Mouse (Mus musculus): ENCODE results near the gene Runx2. TPM values are rescaled to one million over a fixed set of nuclear protein-coding genes. Genes with fewer than 3 reads are reported as not detected.
A peak's percentile ranks its signal among the peaks of the same experiment; 100 is the strongest.

Runx2 gene
- 0.21 and 0.25 TPM in 2 replicates for polyA plus RNA-seq (2015; fragmentation: Nextera tagmentation; extraction: Ambion mirVana)

DNA sequence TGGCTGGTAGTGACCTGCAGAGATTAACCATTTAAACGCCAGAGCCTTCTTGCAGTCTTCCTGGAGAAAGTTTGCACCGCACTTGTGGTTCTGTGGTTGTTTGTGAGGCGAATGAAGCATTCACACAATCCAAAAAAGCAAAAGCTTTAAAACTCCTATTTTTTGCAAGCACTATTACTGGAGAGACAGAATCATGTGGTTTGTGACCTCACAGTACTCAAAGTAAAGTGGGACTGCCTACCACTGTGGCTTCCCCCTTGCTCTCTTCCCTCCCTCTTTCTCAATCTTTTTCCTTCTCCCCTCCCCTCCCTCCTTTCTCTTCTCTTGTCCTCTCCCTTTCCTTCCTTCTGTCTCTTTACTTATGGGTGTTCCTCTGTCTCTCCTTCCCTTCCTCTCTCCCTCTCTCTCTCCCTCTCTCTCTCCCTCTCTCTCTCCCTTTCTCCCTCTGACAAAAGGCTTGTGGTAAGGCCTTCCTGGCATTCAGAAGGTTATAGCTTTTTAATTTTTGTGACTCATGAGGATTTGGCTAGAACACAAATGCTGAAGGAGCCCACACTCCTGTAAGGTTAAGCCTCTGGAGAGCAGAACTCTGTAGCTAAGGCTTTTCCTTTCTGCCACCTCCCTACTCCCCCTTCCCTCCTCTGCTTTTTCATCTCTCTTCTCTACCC, at the start of gene Runx2:
Gene Runx2 (minus strand): TSS at position 290 of the 668 bp plus-strand sequence.
- no peaks in the 10 kb centered on the region for H3K9me3 ChIP-seq (replicated peaks; ENCODE audit: control insufficient read depth, low read length)
- no peaks in the 10 kb centered on the region for H3K36me3 ChIP-seq (ENCODE audit: control insufficient read depth, insufficient read depth)
- ATAC-seq (replicated peaks; ENCODE audit: extremely low read depth, insufficient read depth, low FRiP score): no peak
- no peak within 1 kb of the TSS for H3K9ac ChIP-seq (ENCODE audit: low read length)
- H3K27me3 ChIP-seq (ENCODE audit: control insufficient read depth, insufficient read depth, low read length): no peaks in the 10 kb centered on the region; the same call in 1 of the 2 replicates
- no peak within 1 kb of the TSS for H3K27ac ChIP-seq (ENCODE audit: low read length)
- 53% methylated on average over 3 of the region's 3 CpGs for WGBS
- 0 out of 2 replicates have a peak within 1 kb of the TSS, but pooled peaks have one; percentile 26 for H3K4me2 ChIP-seq (ENCODE audit: low read depth, low read length)
- H3K4me1 ChIP-seq (ENCODE audit: control insufficient read depth, insufficient read depth, low read length): no peaks in the 10 kb centered on the region
- no peak within 1 kb of the TSS for H3K4me3 ChIP-seq (ENCODE audit: low read length)

DNA sequence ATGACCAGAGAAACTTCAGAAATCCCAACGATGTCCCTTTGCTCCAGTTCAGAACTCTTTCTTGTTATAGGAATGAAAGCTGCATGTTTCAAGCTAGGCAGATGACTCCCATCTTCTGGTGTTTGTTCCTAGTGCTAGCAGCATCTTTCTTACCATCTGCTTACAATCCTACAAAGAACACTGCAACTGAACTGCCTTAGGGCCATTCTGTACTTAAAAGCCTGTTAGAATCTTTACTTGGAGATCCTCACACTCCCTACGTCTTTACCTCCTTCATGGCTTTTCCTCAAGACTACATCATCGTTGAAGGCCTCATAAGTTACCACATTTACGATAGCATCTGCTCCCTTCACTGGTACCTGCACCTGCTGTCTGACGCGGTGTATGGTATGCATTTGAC, 48.6 kb upstream of the Runx2 start:
- H3K9me3 ChIP-seq (replicated peaks; ENCODE audit: control insufficient read depth, low read length): no peaks in the 10 kb centered on the region
- no peak overlapping the region for H3K9ac ChIP-seq (ENCODE audit: low read length)
- no peak for ATAC-seq (replicated peaks; ENCODE audit: extremely low read depth, insufficient read depth, low FRiP score)
- no peaks in the 10 kb centered on the region for H3K36me3 ChIP-seq (ENCODE audit: control insufficient read depth, insufficient read depth)
- no peak overlapping the region for H3K27ac ChIP-seq (ENCODE audit: low read length)
- no peak overlapping the region for H3K4me2 ChIP-seq (ENCODE audit: low read depth, low read length)
- 89% methylated on average over 6 of the region's 6 CpGs for WGBS
- no peaks in the 10 kb centered on the region for H3K27me3 ChIP-seq (ENCODE audit: control insufficient read depth, insufficient read depth, low read length)
- H3K4me3 ChIP-seq (ENCODE audit: low read length): no peak overlapping the region
- H3K4me1 ChIP-seq (ENCODE audit: control insufficient read depth, insufficient read depth, low read length): no peaks in the 10 kb centered on the region

DNA sequence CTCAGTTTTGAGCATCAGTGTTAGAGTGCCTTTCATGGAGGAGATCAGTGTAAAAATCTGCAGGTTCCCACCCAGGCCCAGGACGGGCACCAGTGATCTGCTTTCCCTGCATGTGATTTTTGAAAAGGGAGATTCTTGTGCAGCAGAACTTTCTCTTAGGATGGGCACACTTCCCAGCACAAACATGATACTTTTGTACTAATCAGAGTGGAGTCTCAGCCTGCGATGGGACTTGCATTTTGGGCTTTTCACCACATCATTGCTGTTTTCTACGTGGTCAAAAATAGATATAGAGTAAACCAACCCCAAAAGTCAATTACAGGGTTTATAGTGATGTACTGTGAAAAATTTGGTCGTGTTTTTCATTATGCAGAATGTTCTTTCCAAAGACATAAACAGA, 27.6 kb upstream of the Runx2 start:
- Histone ChIP-seq H3K4me3 (ENCODE audit: low read length) (no peak overlapping the region), H3K4me2 (ENCODE audit: low read depth, low read length) (no peak overlapping the region), H3K4me1 (ENCODE audit: control insufficient read depth, insufficient read depth, low read length) (peaks cover 4% of the 10 kb centered on the region), H3K27me3 (ENCODE audit: control insufficient read depth, insufficient read depth, low read length) (no peaks in the 10 kb centered on the region), H3K27ac (ENCODE audit: low read length) (no peak overlapping the region), H3K36me3 (ENCODE audit: control insufficient read depth, insufficient read depth) (no peaks in the 10 kb centered on the region), H3K9ac (ENCODE audit: low read length) (no peak overlapping the region), H3K9me3 (replicated peaks; ENCODE audit: control insufficient read depth, low read length) (no peaks in the 10 kb centered on the region)
- 79% methylated on average over 4 of the region's 4 CpGs for WGBS
- ATAC-seq (replicated peaks; ENCODE audit: extremely low read depth, insufficient read depth, low FRiP score): no peak

DNA sequence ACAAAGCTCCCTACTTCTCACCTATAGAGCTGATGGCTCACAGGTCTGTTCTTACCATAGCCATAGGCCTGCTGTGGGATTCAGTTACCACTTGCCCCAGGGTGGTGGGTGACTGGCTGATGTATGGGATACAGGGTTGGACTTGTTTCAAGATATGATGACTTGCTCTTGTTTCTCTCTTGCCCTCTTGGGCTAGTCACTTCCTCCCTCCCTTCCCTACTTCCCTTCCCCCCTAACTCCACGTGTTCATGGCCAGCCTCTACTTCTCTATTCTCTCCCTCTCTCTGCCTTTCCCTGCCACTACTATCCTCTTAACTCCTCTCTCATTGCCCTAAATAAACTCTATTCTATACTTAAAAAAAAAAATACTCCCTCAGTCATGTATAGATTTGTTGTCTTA, 16.6 kb upstream of the Runx2 start:
- H3K4me3 ChIP-seq (ENCODE audit: low read length): no peak overlapping the region
- ATAC-seq (replicated peaks; ENCODE audit: extremely low read depth, insufficient read depth, low FRiP score): no peak
- H3K27me3 ChIP-seq (ENCODE audit: control insufficient read depth, insufficient read depth, low read length): no peaks in the 10 kb centered on the region
- 75% methylated on average over 1 of the region's 1 CpGs for WGBS
- no peak overlapping the region for H3K4me2 ChIP-seq (ENCODE audit: low read depth, low read length)
- H3K36me3 ChIP-seq (ENCODE audit: control insufficient read depth, insufficient read depth): no peaks in the 10 kb centered on the region
- H3K27ac ChIP-seq (ENCODE audit: low read length): no peak overlapping the region
- no peaks in the 10 kb centered on the region; the same call in 1 of the 2 replicates for H3K9me3 ChIP-seq (replicated peaks; ENCODE audit: control insufficient read depth, low read length)
- 0 out of 2 replicates have a peak, but pooled peaks cover 2% of the 10 kb centered on the region for H3K4me1 ChIP-seq (ENCODE audit: control insufficient read depth, insufficient read depth, low read length)
- no peak overlapping the region for H3K9ac ChIP-seq (ENCODE audit: low read length)

DNA sequence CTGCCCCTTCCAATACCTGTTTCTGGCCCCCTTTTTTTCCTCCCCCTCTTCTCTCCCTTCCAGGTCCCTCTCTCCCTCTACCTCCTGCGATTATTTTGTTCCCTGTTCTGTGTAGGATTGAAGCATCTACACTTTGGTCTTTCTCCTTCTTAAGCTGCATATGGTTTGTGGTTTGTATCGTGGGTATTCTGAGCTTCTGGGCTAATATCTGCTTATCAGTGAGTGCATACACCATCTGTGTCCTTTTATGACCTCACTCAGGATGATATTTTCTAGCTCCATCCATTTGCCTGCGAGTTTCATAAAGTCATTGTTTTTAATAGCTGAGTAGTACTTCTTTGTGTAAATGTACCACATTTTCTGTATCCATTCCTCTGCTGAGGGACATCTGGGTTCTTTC, 15.0 kb upstream of the Runx2 start:
- 75% methylated on average over 3 of the region's 3 CpGs for WGBS
- H3K27ac ChIP-seq (ENCODE audit: low read length): no peak overlapping the region
- H3K4me2 ChIP-seq (ENCODE audit: low read depth, low read length): no peak overlapping the region
- H3K27me3 ChIP-seq (ENCODE audit: control insufficient read depth, insufficient read depth, low read length): no peaks in the 10 kb centered on the region
- H3K4me3 ChIP-seq (ENCODE audit: low read length): no peak overlapping the region
- 0 out of 2 replicates have a peak, but pooled peaks cover 2% of the 10 kb centered on the region for H3K4me1 ChIP-seq (ENCODE audit: control insufficient read depth, insufficient read depth, low read length)
- no peaks in the 10 kb centered on the region for H3K36me3 ChIP-seq (ENCODE audit: control insufficient read depth, insufficient read depth)
- no peak for ATAC-seq (replicated peaks; ENCODE audit: extremely low read depth, insufficient read depth, low FRiP score)
- no peak overlapping the region for H3K9ac ChIP-seq (ENCODE audit: low read length)
- H3K9me3 ChIP-seq (replicated peaks; ENCODE audit: control insufficient read depth, low read length): no peaks in the 10 kb centered on the region; the same call in 1 of the 2 replicates

DNA sequence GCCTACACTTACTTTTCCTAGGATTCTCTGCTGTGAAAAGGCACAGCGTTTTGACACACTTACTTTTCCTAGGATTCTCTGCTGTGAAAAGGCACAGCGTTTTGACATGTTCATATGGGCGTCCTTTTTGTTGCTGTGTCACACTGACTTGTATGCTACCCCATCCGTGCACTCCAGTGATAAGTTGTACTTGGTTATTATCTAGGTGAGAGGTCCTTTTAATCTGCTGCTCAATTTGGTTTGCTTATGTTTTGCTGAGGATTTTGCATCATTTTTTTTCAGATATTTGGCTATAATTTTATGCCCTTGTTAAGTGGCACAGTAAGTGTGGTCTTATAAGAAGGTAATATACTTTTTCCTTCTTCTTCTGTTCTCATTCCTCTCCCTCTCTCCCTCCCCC, 13.4 kb upstream of the Runx2 start:
- no peaks in the 10 kb centered on the region; the same call in 1 of the 2 replicates for H3K9me3 ChIP-seq (replicated peaks; ENCODE audit: control insufficient read depth, low read length)
- no peak for ATAC-seq (replicated peaks; ENCODE audit: extremely low read depth, insufficient read depth, low FRiP score)
- no peak overlapping the region for H3K4me2 ChIP-seq (ENCODE audit: low read depth, low read length)
- WGBS: 76% methylated on average over 4 of the region's 4 CpGs
- H3K36me3 ChIP-seq (ENCODE audit: control insufficient read depth, insufficient read depth): no peaks in the 10 kb centered on the region
- H3K27ac ChIP-seq (ENCODE audit: low read length): no peak overlapping the region
- H3K4me3 ChIP-seq (ENCODE audit: low read length): no peak overlapping the region
- H3K4me1 ChIP-seq (ENCODE audit: control insufficient read depth, insufficient read depth, low read length): 0 out of 2 replicates have a peak, but pooled peaks cover 2% of the 10 kb centered on the region
- H3K27me3 ChIP-seq (ENCODE audit: control insufficient read depth, insufficient read depth, low read length): no peaks in the 10 kb centered on the region
- no peak overlapping the region for H3K9ac ChIP-seq (ENCODE audit: low read length)

DNA sequence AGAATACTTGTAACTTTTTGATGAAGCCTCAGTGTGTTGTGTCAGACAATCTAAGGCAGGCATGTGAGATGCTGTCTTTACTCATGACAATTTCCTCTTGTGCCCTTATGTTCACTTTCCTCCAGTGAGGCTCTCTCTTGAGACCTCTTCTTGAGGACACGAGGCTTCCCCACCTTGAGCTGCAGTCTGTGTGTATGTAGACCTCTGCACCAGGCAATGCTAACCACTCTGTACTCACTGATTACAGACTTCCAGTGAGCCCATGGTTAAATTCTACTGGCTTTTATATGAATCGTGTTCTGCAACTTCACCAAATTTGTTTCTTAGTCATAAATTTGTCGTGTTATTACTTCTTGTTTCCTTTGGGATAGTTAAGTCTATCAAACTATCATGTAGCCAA, 12.5 kb upstream of the Runx2 start:
- Histone ChIP-seq H3K4me3 (ENCODE audit: low read length) (no peak overlapping the region), H3K27ac (ENCODE audit: low read length) (no peak overlapping the region), H3K4me1 (ENCODE audit: control insufficient read depth, insufficient read depth, low read length) (0 out of 2 replicates have a peak, but pooled peaks cover 2% of the 10 kb centered on the region), H3K27me3 (ENCODE audit: control insufficient read depth, insufficient read depth, low read length) (no peaks in the 10 kb centered on the region), H3K36me3 (ENCODE audit: control insufficient read depth, insufficient read depth) (no peaks in the 10 kb centered on the region), H3K4me2 (ENCODE audit: low read depth, low read length) (no peak overlapping the region), H3K9ac (ENCODE audit: low read length) (no peak overlapping the region), H3K9me3 (replicated peaks; ENCODE audit: control insufficient read depth, low read length) (no peaks in the 10 kb centered on the region; the same call in 1 of the 2 replicates)
- WGBS: 79% methylated on average over 3 of the region's 3 CpGs
- no peak for ATAC-seq (replicated peaks; ENCODE audit: extremely low read depth, insufficient read depth, low FRiP score)

DNA sequence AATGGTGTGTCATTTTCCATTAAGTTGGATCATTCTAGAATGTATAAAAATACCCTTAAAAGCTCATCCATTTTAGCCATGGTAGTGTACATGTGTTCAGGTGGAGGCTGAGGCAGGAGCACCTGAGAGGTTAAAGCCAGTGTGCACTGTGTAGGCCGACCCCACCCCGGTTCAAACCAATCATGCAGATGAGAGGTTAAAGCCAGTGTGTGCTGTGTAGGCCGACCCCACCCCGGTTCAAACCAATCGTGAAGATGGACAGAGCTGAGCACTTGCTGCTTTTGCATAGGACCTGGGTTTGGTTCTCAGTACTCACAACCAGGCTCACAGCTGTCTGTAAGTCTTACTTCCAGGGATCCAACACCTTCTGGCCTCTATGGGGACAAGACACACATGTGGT, 7.3 kb upstream of the Runx2 start:
- Histone ChIP-seq H3K9me3 (replicated peaks; ENCODE audit: control insufficient read depth, low read length) (no peaks in the 10 kb centered on the region), H3K27me3 (ENCODE audit: control insufficient read depth, insufficient read depth, low read length) (no peaks in the 10 kb centered on the region), H3K4me2 (ENCODE audit: low read depth, low read length) (no peak overlapping the region), H3K27ac (ENCODE audit: low read length) (no peak overlapping the region), H3K4me1 (ENCODE audit: control insufficient read depth, insufficient read depth, low read length) (0 out of 2 replicates have a peak, but pooled peaks cover 2% of the 10 kb centered on the region), H3K4me3 (ENCODE audit: low read length) (no peak overlapping the region), H3K9ac (ENCODE audit: low read length) (no peak overlapping the region), H3K36me3 (ENCODE audit: control insufficient read depth, insufficient read depth) (no peaks in the 10 kb centered on the region)
- 86% methylated on average over 5 of the region's 5 CpGs for WGBS
- no peak for ATAC-seq (replicated peaks; ENCODE audit: extremely low read depth, insufficient read depth, low FRiP score)

DNA sequence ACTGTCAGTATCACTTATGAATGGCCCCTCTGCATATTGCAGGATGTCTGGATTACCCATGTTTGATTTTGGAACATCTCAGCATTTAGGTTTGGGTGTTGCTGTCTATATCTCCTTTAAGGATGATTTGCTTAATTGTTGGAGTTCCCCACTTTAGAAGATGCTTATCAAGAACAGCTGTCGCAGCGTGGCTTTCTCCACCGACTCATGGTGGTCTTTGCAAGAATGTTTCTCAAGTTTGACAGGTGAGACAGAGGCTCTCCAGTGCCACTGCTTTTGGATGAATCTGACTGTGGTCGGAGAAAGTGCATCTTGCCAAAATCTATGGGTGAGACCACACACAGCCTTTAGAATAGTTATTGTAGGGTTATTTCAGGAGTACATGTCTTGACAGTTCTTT, 5.2 kb upstream of the Runx2 start:
- Histone ChIP-seq H3K9me3 (replicated peaks; ENCODE audit: control insufficient read depth, low read length) (no peaks in the 10 kb centered on the region), H3K27me3 (ENCODE audit: control insufficient read depth, insufficient read depth, low read length) (no peaks in the 10 kb centered on the region), H3K9ac (ENCODE audit: low read length) (no peak overlapping the region), H3K4me1 (ENCODE audit: control insufficient read depth, insufficient read depth, low read length) (no peaks in the 10 kb centered on the region), H3K36me3 (ENCODE audit: control insufficient read depth, insufficient read depth) (no peaks in the 10 kb centered on the region), H3K4me2 (ENCODE audit: low read depth, low read length) (no peak overlapping the region), H3K4me3 (ENCODE audit: low read length) (no peak overlapping the region), H3K27ac (ENCODE audit: low read length) (no peak overlapping the region)
- no peak for ATAC-seq (replicated peaks; ENCODE audit: extremely low read depth, insufficient read depth, low FRiP score)
- WGBS: 49% methylated on average over 4 of the region's 4 CpGs
